Mouse (Mus musculus): Measurements from ENCODE around the gene Atg9b. TPM values are rescaled to one million over a fixed set of nuclear protein-coding genes. Genes with fewer than 3 reads are reported as not detected.

The Atg9b gene
- polyA plus RNA-seq, 1 experiment, result 0.89 TPM

DNA sequence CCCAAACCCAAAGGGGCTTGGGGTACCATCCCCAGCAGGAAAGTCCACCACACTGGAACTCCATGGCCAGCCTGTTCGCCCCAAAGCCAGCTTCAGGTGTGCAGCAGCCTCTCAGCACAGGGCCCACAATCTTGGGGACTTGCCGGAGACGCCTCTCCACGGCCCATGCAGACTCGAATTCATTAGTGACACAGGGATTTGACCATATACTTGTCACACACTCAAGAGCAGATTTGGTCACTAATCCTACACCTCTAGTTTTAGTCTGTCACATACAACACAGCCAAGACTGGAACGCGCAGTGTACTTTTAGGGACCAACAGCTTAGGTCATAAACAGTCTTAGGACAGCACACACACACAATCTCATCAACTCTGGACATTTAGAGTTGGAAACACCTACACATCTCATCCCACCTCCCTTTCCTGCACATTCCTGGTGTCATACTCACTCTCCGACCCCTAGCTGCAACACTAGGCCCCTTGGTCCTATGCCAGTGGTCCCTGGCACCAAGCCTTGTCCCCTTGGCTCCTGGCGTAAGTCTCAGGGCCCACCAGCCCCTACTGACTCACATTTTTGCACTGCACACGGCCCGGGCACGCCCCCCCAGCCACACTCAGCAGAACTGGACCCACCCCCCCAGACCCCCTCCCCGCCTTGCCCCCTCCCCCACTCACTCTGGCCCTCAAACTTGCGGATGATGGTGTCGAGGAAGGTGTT lies 41.3 kb downstream of the Atg9b start:
- WGBS, result 53% methylated on average over 15 of the region's 15 CpGs
- no peak overlapping the region for H3K27ac ChIP-seq (ENCODE audit: insufficient read depth, low read depth, low read length)
- H3K27me3 ChIP-seq (replicated peaks; ENCODE audit: control insufficient read depth, insufficient read depth, low read length), result no peaks in the 10 kb centered on the region
- no peaks in the 10 kb centered on the region for H3K36me3 ChIP-seq (ENCODE audit: control insufficient read depth, insufficient read depth, low read length)
- no peak for DNase-seq
- H3K4me3 ChIP-seq (ENCODE audit: insufficient read depth, low read depth, low read length), result no peak overlapping the region; the same call in 1 of the 2 replicates
- peaks cover 4% of the 10 kb centered on the region; the same call in 1 of the 2 replicates for H3K4me1 ChIP-seq (ENCODE audit: control insufficient read depth, insufficient read depth, low read length)
- TF ChIP-seq POLR2A (IDR thresholded peaks at IDR 0.05; ENCODE audit: low read depth, low read length), result no peak
- TF ChIP-seq CTCF (conservative IDR thresholded peaks at IDR 0.05; ENCODE audit: insufficient read depth, insufficient read length, low read depth, low read length), result no peak

DNA sequence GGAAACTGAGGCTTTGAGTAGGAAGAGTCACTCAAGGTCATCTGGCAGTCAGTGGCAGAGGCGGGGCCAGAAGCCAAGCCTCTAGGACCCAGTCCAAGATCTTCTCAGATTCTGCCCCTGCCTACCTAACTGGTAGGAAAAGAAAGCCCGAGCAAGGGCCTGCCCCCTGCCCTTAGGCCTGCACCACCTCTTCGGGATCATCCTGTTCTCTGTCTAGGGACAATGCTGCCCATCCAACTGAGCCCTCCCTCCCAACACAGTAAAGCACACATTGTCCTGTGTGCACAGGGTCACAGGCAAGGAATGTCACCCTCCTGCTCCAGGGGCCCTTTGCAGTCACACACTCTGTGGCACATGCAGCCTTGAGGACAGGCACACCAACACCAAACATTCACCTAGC lies 41.9 kb downstream of the Atg9b start:
- no peaks in the 10 kb centered on the region for H3K36me3 ChIP-seq (ENCODE audit: control insufficient read depth, insufficient read depth, low read length)
- TF ChIP-seq CTCF (conservative IDR thresholded peaks at IDR 0.05; ENCODE audit: insufficient read depth, insufficient read length, low read depth, low read length) (no peak), POLR2A (IDR thresholded peaks at IDR 0.05; ENCODE audit: low read depth, low read length) (no peak)
- no peaks in the 10 kb centered on the region for H3K27me3 ChIP-seq (replicated peaks; ENCODE audit: control insufficient read depth, insufficient read depth, low read length)
- 77% methylated on average over 3 of the region's 3 CpGs for WGBS
- no peak overlapping the region for H3K4me3 ChIP-seq (ENCODE audit: insufficient read depth, low read depth, low read length)
- H3K27ac ChIP-seq (ENCODE audit: insufficient read depth, low read depth, low read length), result no peak overlapping the region
- no peak for DNase-seq
- H3K4me1 ChIP-seq (ENCODE audit: control insufficient read depth, insufficient read depth, low read length), result peaks cover 4% of the 10 kb centered on the region; the same call in 1 of the 2 replicates

DNA sequence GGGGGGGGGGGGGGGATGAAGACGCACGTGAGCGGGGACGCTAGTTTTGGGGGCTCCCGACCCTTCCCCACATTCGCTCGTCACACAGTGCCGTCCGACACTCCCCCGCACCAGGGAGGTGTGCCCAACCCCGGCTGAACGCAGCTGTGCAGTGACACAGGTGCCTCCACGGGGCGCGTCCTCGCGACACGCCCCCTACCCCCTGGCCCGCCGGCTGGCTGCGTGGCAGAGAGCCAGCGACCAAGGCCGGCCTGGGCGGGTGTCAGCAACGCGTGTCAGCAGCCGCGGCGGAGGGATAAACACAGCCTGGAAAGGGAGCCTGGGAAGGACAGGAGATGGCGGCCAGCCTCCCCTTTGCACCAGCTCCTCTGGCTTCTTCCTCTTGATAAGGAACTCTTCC lies 43.4 kb downstream of the Atg9b start:
- Histone ChIP-seq H3K4me1 (ENCODE audit: control insufficient read depth, insufficient read depth, low read length) (peaks cover 4% of the 10 kb centered on the region; the same call in 1 of the 2 replicates), H3K27ac (ENCODE audit: insufficient read depth, low read depth, low read length) (no peak overlapping the region), H3K36me3 (ENCODE audit: control insufficient read depth, insufficient read depth, low read length) (no peaks in the 10 kb centered on the region), H3K4me3 (ENCODE audit: insufficient read depth, low read depth, low read length) (peak overlapping the region; percentile 55), H3K27me3 (replicated peaks; ENCODE audit: control insufficient read depth, insufficient read depth, low read length) (no peaks in the 10 kb centered on the region)
- WGBS, result 1% methylated on average over 26 of the region's 30 CpGs
- peak; percentile 26 for DNase-seq
- TF ChIP-seq POLR2A (IDR thresholded peaks at IDR 0.05; ENCODE audit: low read depth, low read length), result no peak

DNA sequence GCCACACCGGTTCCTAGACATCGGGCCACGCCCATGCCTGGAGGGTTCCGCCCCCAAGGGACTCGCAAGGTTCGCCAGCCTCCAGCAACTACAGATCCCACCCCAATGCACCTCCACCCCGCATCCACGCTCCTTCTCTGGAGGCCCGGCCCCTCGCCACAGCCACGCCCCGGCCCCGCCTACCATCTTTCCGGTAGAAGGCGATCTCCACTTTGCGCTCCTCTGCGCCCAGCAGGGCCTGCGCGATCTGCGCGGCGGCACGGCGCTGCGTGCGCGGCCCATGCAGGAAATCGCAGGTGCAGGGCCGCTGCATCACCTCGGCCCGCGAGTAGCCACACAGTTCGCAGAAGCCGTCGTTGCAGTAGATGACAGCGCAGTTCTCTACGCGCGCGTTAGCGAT lies 43.8 kb downstream of the Atg9b start:
- under 1% methylated on average over 41 of the region's 41 CpGs for WGBS
- Histone ChIP-seq H3K27me3 (replicated peaks; ENCODE audit: control insufficient read depth, insufficient read depth, low read length) (no peaks in the 10 kb centered on the region), H3K36me3 (ENCODE audit: control insufficient read depth, insufficient read depth, low read length) (no peaks in the 10 kb centered on the region), H3K4me1 (ENCODE audit: control insufficient read depth, insufficient read depth, low read length) (peaks cover 4% of the 10 kb centered on the region; the same call in 1 of the 2 replicates), H3K4me3 (ENCODE audit: insufficient read depth, low read depth, low read length) (peak overlapping the region; percentile 55), H3K27ac (ENCODE audit: insufficient read depth, low read depth, low read length) (no peak overlapping the region)
- TF ChIP-seq CTCF (conservative IDR thresholded peaks at IDR 0.05; ENCODE audit: insufficient read depth, insufficient read length, low read depth, low read length), result no peak
- no peak for TF ChIP-seq POLR2A (IDR thresholded peaks at IDR 0.05; ENCODE audit: low read depth, low read length)
- DNase-seq, result peak; percentile 73

DNA sequence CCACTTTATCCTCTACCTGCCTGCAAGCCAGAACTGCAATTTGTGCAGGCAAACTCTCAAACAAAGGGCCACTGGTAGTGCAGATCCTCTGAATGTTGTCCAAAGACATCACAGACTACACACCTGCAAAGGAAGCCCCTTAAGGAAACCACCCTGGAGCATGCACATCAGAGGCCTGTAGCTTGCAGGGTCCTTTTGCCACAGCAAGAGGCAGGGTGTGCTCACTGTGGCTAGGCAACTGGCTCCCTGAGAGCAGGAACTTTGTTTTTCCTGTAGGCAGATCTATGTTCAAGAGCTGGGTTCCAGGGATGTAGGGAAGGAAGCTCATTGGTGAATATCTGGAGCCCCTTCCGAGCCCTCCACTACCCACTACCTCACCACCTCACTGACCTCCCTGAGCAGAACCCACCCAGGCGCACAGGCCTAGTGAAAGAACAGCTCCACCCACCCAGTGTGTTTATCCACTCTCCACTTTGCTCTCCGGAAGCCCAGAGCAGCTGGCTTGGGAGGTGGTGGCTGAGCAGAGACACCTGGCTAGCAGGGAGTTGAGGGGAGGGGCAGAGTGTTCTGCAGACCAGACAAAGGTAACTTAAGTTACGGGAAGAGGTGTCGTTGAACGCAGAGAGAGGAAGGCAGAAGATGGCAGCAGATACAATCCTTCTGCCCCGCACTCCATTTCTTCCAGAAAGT lies 44.6 kb downstream of the Atg9b start:
- no peak overlapping the region for H3K4me3 ChIP-seq (ENCODE audit: insufficient read depth, low read depth, low read length)
- H3K27me3 ChIP-seq (replicated peaks; ENCODE audit: control insufficient read depth, insufficient read depth, low read length), result no peaks in the 10 kb centered on the region
- H3K4me1 ChIP-seq (ENCODE audit: control insufficient read depth, insufficient read depth, low read length), result peaks cover 4% of the 10 kb centered on the region; the same call in 1 of the 2 replicates
- H3K27ac ChIP-seq (ENCODE audit: insufficient read depth, low read depth, low read length), result no peak overlapping the region
- TF ChIP-seq CTCF (conservative IDR thresholded peaks at IDR 0.05; ENCODE audit: insufficient read depth, insufficient read length, low read depth, low read length) (no peak), POLR2A (IDR thresholded peaks at IDR 0.05; ENCODE audit: low read depth, low read length) (no peak)
- 64% methylated on average over 7 of the region's 7 CpGs for WGBS
- H3K36me3 ChIP-seq (ENCODE audit: control insufficient read depth, insufficient read depth, low read length), result no peaks in the 10 kb centered on the region
- DNase-seq, result no peak

DNA sequence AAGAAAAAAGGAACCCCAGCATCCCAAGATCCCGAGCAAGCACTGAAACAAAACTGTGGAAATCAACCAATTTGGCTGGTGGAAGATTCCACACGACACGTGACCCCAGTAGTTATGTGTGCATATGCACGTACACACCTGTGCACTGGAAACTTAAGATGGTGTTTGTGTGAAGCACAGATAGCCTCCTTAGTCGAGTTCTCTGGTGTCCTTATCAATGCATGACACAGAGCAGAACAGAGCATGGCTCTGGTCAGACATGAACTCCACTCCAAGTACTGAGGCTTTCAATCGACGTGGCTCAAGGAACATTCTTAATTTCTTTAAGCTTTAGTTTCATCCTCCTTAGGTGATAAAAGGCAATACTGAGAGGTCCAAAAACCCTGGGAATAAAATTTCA lies 45.6 kb downstream of the Atg9b start:
- Histone ChIP-seq H3K36me3 (ENCODE audit: control insufficient read depth, insufficient read depth, low read length) (no peaks in the 10 kb centered on the region), H3K27me3 (replicated peaks; ENCODE audit: control insufficient read depth, insufficient read depth, low read length) (no peaks in the 10 kb centered on the region), H3K27ac (ENCODE audit: insufficient read depth, low read depth, low read length) (no peak overlapping the region), H3K4me3 (ENCODE audit: insufficient read depth, low read depth, low read length) (no peak overlapping the region), H3K4me1 (ENCODE audit: control insufficient read depth, insufficient read depth, low read length) (no peaks in the 10 kb centered on the region; the same call in 1 of the 2 replicates)
- 81% methylated on average over 7 of the region's 7 CpGs for WGBS
- no peak for DNase-seq
- TF ChIP-seq CTCF (conservative IDR thresholded peaks at IDR 0.05; ENCODE audit: insufficient read depth, insufficient read length, low read depth, low read length) (no peak), POLR2A (IDR thresholded peaks at IDR 0.05; ENCODE audit: low read depth, low read length) (no peak)

DNA sequence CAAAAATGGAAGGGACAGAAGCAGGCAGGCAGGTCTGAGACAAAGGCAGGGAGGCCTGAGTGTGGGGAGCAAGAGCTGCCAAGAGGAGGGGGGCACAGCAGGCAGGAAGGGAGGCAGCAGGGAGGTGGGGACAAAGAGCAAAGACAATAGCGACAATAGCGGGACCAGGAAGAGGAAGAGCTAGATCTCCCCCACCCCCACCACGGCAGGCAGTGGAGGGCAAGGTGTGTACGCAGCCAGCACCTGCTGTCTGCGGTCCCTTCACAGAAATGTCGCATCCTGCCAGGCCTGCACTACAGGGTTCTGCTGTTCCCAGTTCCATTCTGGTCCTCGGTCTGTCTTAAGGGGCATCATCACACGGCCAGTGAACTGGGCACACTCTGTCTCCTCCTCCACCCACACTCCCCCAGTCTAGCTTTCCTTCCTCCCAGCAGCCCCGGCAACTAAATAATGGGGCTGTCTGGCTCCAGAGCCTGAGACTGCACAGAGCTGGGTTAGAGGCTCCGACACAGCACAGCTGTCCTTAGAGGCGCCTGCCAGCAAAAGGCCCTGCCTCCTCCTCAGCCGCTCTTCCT lies 47.4 kb downstream of the Atg9b start:
- H3K4me3 ChIP-seq (ENCODE audit: insufficient read depth, low read depth, low read length), result no peak overlapping the region
- peak; percentile 36 for DNase-seq
- WGBS, result 30% methylated on average over 12 of the region's 12 CpGs
- H3K4me1 ChIP-seq (ENCODE audit: control insufficient read depth, insufficient read depth, low read length), result no peaks in the 10 kb centered on the region; the same call in 1 of the 2 replicates
- no peak for TF ChIP-seq POLR2A (IDR thresholded peaks at IDR 0.05; ENCODE audit: low read depth, low read length)
- TF ChIP-seq CTCF (conservative IDR thresholded peaks at IDR 0.05; ENCODE audit: insufficient read depth, insufficient read length, low read depth, low read length), result no peak
- H3K27ac ChIP-seq (ENCODE audit: insufficient read depth, low read depth, low read length), result no peak overlapping the region
- H3K36me3 ChIP-seq (ENCODE audit: control insufficient read depth, insufficient read depth, low read length), result no peaks in the 10 kb centered on the region
- H3K27me3 ChIP-seq (replicated peaks; ENCODE audit: control insufficient read depth, insufficient read depth, low read length), result no peaks in the 10 kb centered on the region
